Mouse (Mus musculus) Patski (cell line): Measurements from ENCODE around the gene Poglut1. TPM values are rescaled to one million over a fixed set of nuclear protein-coding genes. Genes with fewer than 3 reads are reported as not detected.

Source experiments
- ATAC-seq: fragments of 100-300 bp; one replicate; pipeline ENCODE4 v1.8.0; 2021
- CTCF ChIA-PET: fragments of 350-600 bp; sonication (Branson Sonifier 250); formaldehyde crosslinking; loops from one replicate; lab custom pipeline; 2022; ENCODE audit warnings: inconsistent platforms; lab: Charles Lee
- POLR2A ChIA-PET: fragments of 350-600 bp; sonication (Branson Sonifier 250); formaldehyde crosslinking; loops from one replicate; lab custom pipeline; 2022; ENCODE audit warnings: antibody characterized with exemption, inconsistent platforms; lab: Charles Lee
- DNase-seq: peaks from one replicate; pipeline ENCODE4 v3.0.0-alpha.2; 2011; ENCODE audit warnings: low read depth, low spot score
- H3K27me3 ChIP-seq: fragments of 371-371 bp; one replicate; pipeline ENCODE4 v1.5.1; 2021
- CTCF ChIP-seq: fragments of 100-300 bp; IDR thresholded peaks from one replicate; pipeline ENCODE4 v1.5.1; 2021
- in situ Hi-C: fragments of 300-500 bp; cut with MboI; formaldehyde crosslinking; loops from 3 replicates; pipeline ENCODE4 v1.11.1; 2018; ENCODE audit warnings: low pct_unique_long_range_greater_than_20kb, mixed read lengths
- polyA plus RNA-seq: library from polyadenylated mRNA; unstranded; gene quantifications from one replicate; pipeline ENCODE4 v1.2.3, GENCODE M21; 2021

Gene Poglut1
- polyA plus RNA-seq, 1 experiment from 2014 or later, result 48.0 TPM

DNA sequence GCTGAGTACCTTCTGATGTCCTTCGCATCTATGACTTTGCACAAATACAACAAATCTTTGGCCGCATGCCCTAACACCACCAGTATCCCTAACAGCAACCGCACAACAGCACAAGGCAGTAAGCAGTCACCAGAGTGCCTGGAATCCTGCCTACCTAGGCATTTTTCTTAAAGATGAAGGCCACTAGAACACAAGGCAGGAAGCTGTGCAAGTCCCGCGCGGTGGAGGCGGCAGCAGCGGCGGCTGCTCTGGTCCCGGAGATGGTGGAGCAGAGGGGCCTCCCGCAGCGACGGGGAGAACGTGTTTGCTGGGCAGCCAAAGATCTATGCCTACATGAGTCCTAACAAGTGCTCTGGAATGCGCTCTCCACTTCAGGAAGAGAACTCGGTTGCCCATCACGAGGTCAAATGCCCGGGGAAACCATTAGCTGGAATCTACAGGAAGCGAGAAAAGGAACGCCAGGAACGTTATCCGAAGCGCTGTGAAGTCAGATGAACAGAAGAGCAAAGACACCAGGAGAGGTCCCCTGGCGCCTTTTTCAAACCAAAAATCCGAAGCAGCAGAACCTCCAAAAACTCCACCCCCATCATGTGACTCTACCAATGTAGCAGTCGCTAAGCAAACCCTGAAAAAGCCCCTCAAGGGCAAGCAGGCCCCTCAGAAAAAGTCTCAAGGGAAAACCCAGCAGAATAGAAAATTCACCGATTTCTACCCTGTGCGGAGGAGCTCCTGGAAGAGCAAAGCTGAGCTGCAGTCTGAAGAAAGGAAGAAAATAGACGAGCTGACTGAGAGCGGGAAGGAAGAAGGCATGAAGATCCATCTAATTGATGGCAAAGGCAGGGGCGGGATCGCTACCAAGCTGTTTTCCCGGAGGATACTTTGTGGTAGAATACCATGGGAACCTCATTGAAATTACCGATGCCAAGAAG, 73.5 kb downstream of the Poglut1 start:
- no peaks in the 10 kb centered on the region for H3K27me3 ChIP-seq
- no peak for TF ChIP-seq CTCF
- POLR2A ChIA-PET, result interaction anchor here (1.0 kb wide), 1 partner anchor 20 kb away, joined by 3 read pairs; no protein-coding TSS in a partner anchor
- in situ Hi-C loops, result no loop called here
- CTCF ChIA-PET, result interaction anchor here (0.6 kb wide), 1 partner anchor 100 kb away, joined by 3 read pairs; no protein-coding TSS in a partner anchor
- ATAC-seq (no peak), DNase-seq (no peak)

DNA sequence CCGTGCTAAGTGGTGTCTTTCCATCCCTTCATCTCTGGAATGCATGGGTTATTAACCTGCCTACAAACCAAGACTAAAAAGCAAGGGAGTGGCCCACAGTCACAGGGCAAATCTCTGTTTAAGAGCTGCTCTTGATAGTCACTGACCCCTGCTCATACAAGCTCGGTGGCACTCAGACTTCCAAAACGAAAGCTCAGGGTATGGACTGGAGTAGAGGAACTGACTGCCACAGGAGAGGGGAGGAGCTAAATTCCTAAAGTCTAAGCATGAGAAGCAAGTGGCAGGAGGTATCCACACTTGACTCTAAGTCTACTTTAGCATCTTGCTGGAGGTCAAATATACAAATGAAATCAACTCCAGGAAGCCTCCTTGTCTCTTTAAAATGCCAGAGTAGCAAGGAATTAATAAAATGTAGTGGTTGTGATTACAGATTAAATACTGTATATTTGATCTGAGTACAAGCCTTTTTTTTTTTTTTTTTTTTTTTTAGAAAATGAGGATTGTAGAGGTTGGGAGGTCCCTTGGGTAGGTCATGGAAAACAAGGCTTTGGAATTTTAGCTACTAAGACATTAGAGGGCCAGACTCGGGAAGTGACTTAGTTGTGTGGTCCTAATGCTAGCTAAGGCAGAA, 74.3 kb downstream of the Poglut1 start:
- in situ Hi-C loops, result no loop called here
- DNase-seq, result no peak
- CTCF ChIA-PET, result interaction anchor here (0.6 kb wide), 1 partner anchor 99 kb away, joined by 3 read pairs; no protein-coding TSS in a partner anchor

More for the DNA sequence above, 74.3 kb downstream of the Poglut1 start:
- no peaks in the 10 kb centered on the region for H3K27me3 ChIP-seq
- ATAC-seq, result no peak
- no peak for TF ChIP-seq CTCF
- POLR2A ChIA-PET, result interaction anchor here (1.0 kb wide), 1 partner anchor 19 kb away, joined by 3 read pairs; no protein-coding TSS in a partner anchor

Other genes with a start within 250 kb of the Poglut1 start
- gene Maats1, start 208.1 kb downstream of the Poglut1 start, polyA plus RNA-seq, result 0.09 TPM
- 271 TPM for gene Cox17, start 203.3 kb downstream of the Poglut1 start, polyA plus RNA-seq
- gene Gm21987, start 203.2 kb downstream of the Poglut1 start, polyA plus RNA-seq, result not detected
- gene Popdc2, start 188.0 kb downstream of the Poglut1 start, polyA plus RNA-seq, result 0.49 TPM
- 61.5 TPM for gene Pla1a, start 117.1 kb downstream of the Poglut1 start, polyA plus RNA-seq
- 37.5 TPM for gene Adprh, start 97.6 kb downstream of the Poglut1 start, polyA plus RNA-seq
- 0.24 TPM for gene Cd80, start 94.7 kb downstream of the Poglut1 start, polyA plus RNA-seq
- 44.5 TPM for gene Timmdc1, start 27.6 kb downstream of the Poglut1 start, polyA plus RNA-seq
- 40.8 TPM for gene Tmem39a, start 8.4 kb upstream of the Poglut1 start, polyA plus RNA-seq
- gene Arhgap31, start 163.0 kb upstream of the Poglut1 start, polyA plus RNA-seq, result 0.24 TPM
- gene B4galt4, start 192.0 kb upstream of the Poglut1 start, polyA plus RNA-seq, result 13.0 TPM